Mouse (Mus musculus): ENCODE measurements around the gene 2610042L04Rik. TPM values are rescaled to one million over a fixed set of nuclear protein-coding genes. Genes with fewer than 3 reads are reported as not detected.

The 2610042L04Rik gene
- not detected in 2 replicates for polyA plus RNA-seq (2015; fragmentation: Nextera tagmentation; extraction: Ambion mirVana)

GRCm38 (mm10) chr14:4334476-4335080, at the start of gene 2610042L04Rik:
Gene 2610042L04Rik (plus strand): TSS chr14:4334763.

GRCm38 (mm10) chr14:4316983-4317382, 17.6 kb upstream of the 2610042L04Rik start, which contains the start of gene Gm3149:
Gene Gm3149 (plus strand): TSS chr14:4317283.

GRCm38 (mm10) chr14:4397226-4397625, 62.7 kb downstream of the 2610042L04Rik start, which contains the start of gene Gm3159:
Gene Gm3159 (plus strand): TSS chr14:4397526.

Other genes starting within 250 kb of the 2610042L04Rik start
- 0.11 TPM in 1 of 2 replicates, not detected in the other for gene Gm8108, start 224.2 kb upstream of the 2610042L04Rik start, polyA plus RNA-seq (2015; fragmentation: Nextera tagmentation; extraction: Ambion mirVana)
- not detected in 2 replicates for gene Gm3127, start 169.7 kb upstream of the 2610042L04Rik start, polyA plus RNA-seq (2015; fragmentation: Nextera tagmentation; extraction: Ambion mirVana)
- 0.12 TPM in 1 of 2 replicates, not detected in the other for gene Gm2974, start 152.2 kb upstream of the 2610042L04Rik start, polyA plus RNA-seq (2015; fragmentation: Nextera tagmentation; extraction: Ambion mirVana)
- 0.07 TPM in 1 of 2 replicates, not detected in the other for gene Gm3138, start 85.1 kb upstream of the 2610042L04Rik start, polyA plus RNA-seq (2015; fragmentation: Nextera tagmentation; extraction: Ambion mirVana)
- not detected in 2 replicates for gene Gm3149, start 17.5 kb upstream of the 2610042L04Rik start, polyA plus RNA-seq (2015; fragmentation: Nextera tagmentation; extraction: Ambion mirVana)
- not detected in 2 replicates for gene Gm3159, start 62.8 kb downstream of the 2610042L04Rik start, polyA plus RNA-seq (2015; fragmentation: Nextera tagmentation; extraction: Ambion mirVana)
- not detected in 2 replicates for gene Gm3164, start 80.7 kb downstream of the 2610042L04Rik start, polyA plus RNA-seq (2015; fragmentation: Nextera tagmentation; extraction: Ambion mirVana)
- not detected in 2 replicates for gene Gm3173, start 96.2 kb downstream of the 2610042L04Rik start, polyA plus RNA-seq (2015; fragmentation: Nextera tagmentation; extraction: Ambion mirVana)
- gene Gm3182, start 147.0 kb downstream of the 2610042L04Rik start, polyA plus RNA-seq (2015; fragmentation: Nextera tagmentation; extraction: Ambion mirVana), result not detected in 2 replicates
- gene Gm3047, start 220.6 kb downstream of the 2610042L04Rik start, polyA plus RNA-seq (2015; fragmentation: Nextera tagmentation; extraction: Ambion mirVana), result not detected in 2 replicates